Mouse (Mus musculus) megakaryocyte, embryonic 14.5 days (primary cell): ENCODE measurements around the gene S100z.

Source experiments
- FLI1 ChIP-seq: IDR thresholded peaks from 2 replicates; pipeline ENCODE4 v1.6.1; 2012; ENCODE audit warnings: low read length, inconsistent platforms, mixed read lengths
- GATA1 ChIP-seq: IDR thresholded peaks from 3 replicates; pipeline ENCODE4 v1.6.1; 2012; ENCODE audit warnings: mixed read lengths, low read length, inconsistent platforms, borderline replicate concordance

DNA sequence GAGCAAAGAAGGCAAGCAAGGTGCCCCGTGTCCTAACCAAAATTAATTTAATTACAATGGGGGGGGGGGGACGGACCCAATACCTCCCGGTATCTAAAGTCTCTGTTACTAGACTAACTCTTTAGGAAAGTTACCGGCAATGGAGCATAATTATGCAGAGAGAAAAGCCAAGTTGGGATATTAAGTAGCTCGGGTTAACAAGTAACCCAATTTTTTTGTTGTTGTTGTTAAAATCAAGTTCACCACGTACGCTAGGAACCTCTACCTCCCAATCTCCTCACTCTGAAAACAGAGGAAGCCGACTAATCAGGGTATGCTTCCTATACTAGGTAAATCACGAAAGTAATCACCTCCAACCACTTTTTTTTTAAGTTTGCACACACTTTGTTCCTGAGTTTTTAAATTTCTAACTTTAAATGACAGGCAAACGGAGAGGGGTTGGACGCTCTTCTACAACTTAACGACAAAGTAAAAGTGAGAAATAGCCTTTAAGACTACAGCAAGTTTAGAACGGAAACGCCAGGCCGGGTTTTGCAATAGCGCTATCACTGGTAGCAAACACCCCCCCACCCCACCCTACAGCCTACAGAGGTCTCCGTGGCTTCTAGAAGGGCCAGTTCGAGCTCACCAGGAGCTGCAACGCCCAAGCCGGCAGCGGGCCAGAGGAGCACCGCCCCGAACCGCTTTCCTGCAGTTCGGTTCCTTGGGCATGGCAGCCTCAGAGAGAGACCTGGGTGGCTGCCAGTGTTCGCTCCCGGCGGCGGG lies 45.3 kb upstream of the S100z start:
- TF ChIP-seq FLI1 (no peak), GATA1 (no peak)
